Mouse (Mus musculus) lung, embryonic 14.5 days (tissue): ENCODE data around the gene Uqcr10. TPM values are rescaled to one million over a fixed set of nuclear protein-coding genes. Genes with fewer than 3 reads are reported as not detected.

Experiments used
- ATAC-seq: fragments of 200-750 bp; cut with Nextera tagmentation; 2 replicates; pipeline ENCODE4 v1.8.0; 2017; ENCODE audit warnings: mild to moderate bottlenecking, moderate TSS enrichment, moderate library complexity; ENCODE audit not compliant: insufficient read depth
- DNase-seq: peaks from one replicate; pipeline ENCODE4 v3.0.0-alpha.2; 2015
- H3K27ac ChIP-seq: fragments of 300-500 bp; sonication (generic); 2 replicates; pipeline ENCODE4 v1.5.1; 2014; ENCODE audit warnings: low read depth, mild to moderate bottlenecking, moderate library complexity
- H3K27me3 ChIP-seq: fragments of 300-500 bp; sonication (generic); 2 replicates; pipeline ENCODE4 v1.6.1; 2014; ENCODE audit warnings: low read length, control low read depth; ENCODE audit not compliant: insufficient read depth
- H3K36me3 ChIP-seq: fragments of 300-500 bp; sonication (generic); 2 replicates; pipeline ENCODE4 v1.6.1; 2014; ENCODE audit warnings: control low read depth; ENCODE audit not compliant: insufficient read depth
- H3K4me1 ChIP-seq: fragments of 300-500 bp; sonication (generic); 2 replicates; pipeline ENCODE4 v1.6.1; 2014; ENCODE audit warnings: antibody characterized with exemption, control low read depth; ENCODE audit not compliant: insufficient read depth
- H3K4me2 ChIP-seq: fragments of 300-500 bp; sonication (generic); 2 replicates; pipeline ENCODE4 v1.6.1; 2014; ENCODE audit warnings: mild to moderate bottlenecking
- H3K4me3 ChIP-seq: fragments of 300-500 bp; sonication (generic); 2 replicates; pipeline ENCODE4 v1.5.1; 2014; ENCODE audit warnings: low read depth, low read length
- H3K9ac ChIP-seq: fragments of 300-500 bp; sonication (generic); 2 replicates; pipeline ENCODE4 v1.6.1; 2014
- H3K9me3 ChIP-seq: fragments of 300-500 bp; sonication (generic); 2 replicates; pipeline ENCODE4 v1.6.1; 2016; ENCODE audit warnings: low read depth, low read length, control low read depth
- CTCF ChIP-seq: IDR thresholded peaks from 2 replicates; pipeline ENCODE4 v1.5.1; 2016; ENCODE audit warnings: antibody characterized with exemption, low read depth
- WGBS: fragments of 180-500 bp; shearing (Covaris S2); extraction: QIAGEN DNeasy Blood & Tissue Kit; methylation state at CpG from one replicate; pipeline ENCODE4 v1.1.7; 2014; 5-methylcytosine and 5-hydroxymethylcytosine counted together
- polyA plus RNA-seq: library from polyadenylated mRNA; unstranded; fragments of >200 nt; fragmentation: Nextera tagmentation; extraction: Ambion mirVana; gene quantifications from 2 replicates; pipeline ENCODE4 v1.2.1, GENCODE M21; 2014

The Uqcr10 gene
- polyA plus RNA-seq, 1 experiment from 2014 or later: 736 TPM

GRCm38 (mm10) chr11:4687027-4687426 lies 17.1 kb downstream of the Uqcr10 start:
- DNase-seq (no peak), ATAC-seq (no peak)
- no peaks in the 10 kb centered on the region for H3K27me3 ChIP-seq
- 62% methylated on average over 3 of the region's 3 CpGs for WGBS
- no peak overlapping the region for H3K4me2 ChIP-seq
- no peak overlapping the region for H3K27ac ChIP-seq
- no peaks in the 10 kb centered on the region; the same call in 1 of the 2 replicates for H3K4me1 ChIP-seq
- H3K9ac ChIP-seq: no peak overlapping the region
- no peaks in the 10 kb centered on the region for H3K9me3 ChIP-seq
- H3K36me3 ChIP-seq: peaks cover 13% of the 10 kb centered on the region
- no peak overlapping the region for H3K4me3 ChIP-seq
- no peak for TF ChIP-seq CTCF

GRCm38 (mm10) chr11:4685510-4685909 lies 18.6 kb downstream of the Uqcr10 start:
- Histone ChIP-seq H3K4me1 (no peaks in the 10 kb centered on the region), H3K9ac (no peak overlapping the region), H3K36me3 (peaks cover 27% of the 10 kb centered on the region), H3K4me2 (no peak overlapping the region), H3K4me3 (no peak overlapping the region), H3K27me3 (no peaks in the 10 kb centered on the region), H3K9me3 (no peaks in the 10 kb centered on the region), H3K27ac (no peak overlapping the region)
- TF ChIP-seq CTCF: no peak
- no peak for ATAC-seq
- DNase-seq: no peak
- WGBS: 80% methylated on average over 5 of the region's 5 CpGs

GRCm38 (mm10) chr11:4685071-4685470 lies 19.1 kb downstream of the Uqcr10 start:
- H3K36me3 ChIP-seq: peaks cover 27% of the 10 kb centered on the region
- no peak overlapping the region for H3K4me2 ChIP-seq
- H3K9me3 ChIP-seq: no peaks in the 10 kb centered on the region
- no peak overlapping the region for H3K27ac ChIP-seq
- H3K9ac ChIP-seq: no peak overlapping the region
- WGBS: 61% methylated on average over 4 of the region's 4 CpGs
- no peaks in the 10 kb centered on the region for H3K4me1 ChIP-seq
- ATAC-seq: no peak
- no peak overlapping the region for H3K4me3 ChIP-seq
- no peaks in the 10 kb centered on the region for H3K27me3 ChIP-seq
- TF ChIP-seq CTCF: no peak
- peak; percentile 44 for DNase-seq

GRCm38 (mm10) chr11:4684186-4684585 lies 20.0 kb downstream of the Uqcr10 start:
- no peak for ATAC-seq
- no peak overlapping the region for H3K4me3 ChIP-seq
- no peak overlapping the region for H3K4me2 ChIP-seq
- no peak for DNase-seq
- peaks cover 36% of the 10 kb centered on the region for H3K36me3 ChIP-seq
- WGBS: 65% methylated on average over 6 of the region's 6 CpGs
- H3K9ac ChIP-seq: no peak overlapping the region
- H3K4me1 ChIP-seq: no peaks in the 10 kb centered on the region
- no peaks in the 10 kb centered on the region for H3K27me3 ChIP-seq
- H3K9me3 ChIP-seq: no peaks in the 10 kb centered on the region
- no peak for TF ChIP-seq CTCF
- no peak overlapping the region for H3K27ac ChIP-seq

GRCm38 (mm10) chr11:4683516-4683915 lies 20.6 kb downstream of the Uqcr10 start:
- Histone ChIP-seq H3K9ac (no peak overlapping the region), H3K4me2 (no peak overlapping the region), H3K27me3 (no peaks in the 10 kb centered on the region), H3K9me3 (no peaks in the 10 kb centered on the region), H3K27ac (no peak overlapping the region), H3K4me1 (no peaks in the 10 kb centered on the region), H3K36me3 (peaks cover 41% of the 10 kb centered on the region), H3K4me3 (no peak overlapping the region)
- TF ChIP-seq CTCF: no peak
- WGBS: 81% methylated on average over 6 of the region's 6 CpGs
- DNase-seq: no peak
- ATAC-seq: no peak

- Histone ChIP-seq H3K4me1 (no peaks in the 10 kb centered on the region), H3K9ac (no peak overlapping the region), H3K9me3 (no peaks in the 10 kb centered on the region), H3K36me3 (peaks cover 64% of the 10 kb centered on the region), H3K27me3 (no peaks in the 10 kb centered on the region), H3K4me3 (no peak overlapping the region), H3K27ac (no peak overlapping the region), H3K4me2 (no peak overlapping the region)
- ATAC-seq: no peak
- 39% methylated on average over 3 of the region's 3 CpGs for WGBS
- no peak for TF ChIP-seq CTCF
- DNase-seq: no peak
These were observed 24.0 kb downstream of the Uqcr10 start for GRCm38 (mm10) chr11:4680126-4680525.

- no peak for TF ChIP-seq CTCF
- H3K9me3 ChIP-seq: no peaks in the 10 kb centered on the region
- no peak overlapping the region for H3K27ac ChIP-seq
- H3K4me2 ChIP-seq: no peak overlapping the region
- H3K4me3 ChIP-seq: no peak overlapping the region
- peaks cover 70% of the 10 kb centered on the region for H3K36me3 ChIP-seq
- no peak overlapping the region for H3K9ac ChIP-seq
- H3K4me1 ChIP-seq: no peaks in the 10 kb centered on the region
- ATAC-seq (no peak), DNase-seq (no peak)
- 91% methylated on average over 12 of the region's 12 CpGs for WGBS
- no peaks in the 10 kb centered on the region for H3K27me3 ChIP-seq
These were observed 24.7 kb downstream of the Uqcr10 start for GRCm38 (mm10) chr11:4679441-4679832.
